Mouse (Mus musculus) ovary, adult 2 months (tissue): Measurements from ENCODE around the gene Olfr284. TPM values are rescaled to one million over a fixed set of nuclear protein-coding genes. Genes with fewer than 3 reads are reported as not detected.

ENCODE experiments used
- polyA plus RNA-seq: library from polyadenylated mRNA; depleted of rRNA; stranded (reverse); fragments of >200 nt; gene quantifications from 2 replicates; pipeline ENCODE4 v1.2.3, GENCODE M21; 2012; rRNA removed

Olfr284 gene
- not detected in 2 replicates for polyA plus RNA-seq

DNA sequence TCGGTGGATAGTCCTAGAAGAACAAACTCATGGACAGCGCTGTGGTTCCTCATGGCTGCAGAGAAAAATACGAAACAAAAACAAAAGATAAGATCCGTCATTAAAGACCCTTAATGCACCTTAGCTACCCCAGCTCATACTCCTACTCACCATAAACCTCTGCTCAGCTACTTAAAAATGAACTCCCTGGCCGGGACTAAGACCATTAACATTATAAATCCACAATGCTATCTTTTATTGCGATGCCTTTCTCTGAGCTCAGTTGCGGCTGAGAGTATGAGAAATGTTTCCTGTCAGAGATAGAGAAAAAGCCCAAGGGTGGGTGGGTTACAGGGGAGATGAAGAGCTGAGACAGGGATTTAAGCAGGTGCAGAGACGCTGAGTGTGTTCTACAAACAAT, at the start of gene Olfr284:
Gene Olfr284, minus strand, starts transcription at position 101 of the 400 bp plus-strand sequence.

DNA sequence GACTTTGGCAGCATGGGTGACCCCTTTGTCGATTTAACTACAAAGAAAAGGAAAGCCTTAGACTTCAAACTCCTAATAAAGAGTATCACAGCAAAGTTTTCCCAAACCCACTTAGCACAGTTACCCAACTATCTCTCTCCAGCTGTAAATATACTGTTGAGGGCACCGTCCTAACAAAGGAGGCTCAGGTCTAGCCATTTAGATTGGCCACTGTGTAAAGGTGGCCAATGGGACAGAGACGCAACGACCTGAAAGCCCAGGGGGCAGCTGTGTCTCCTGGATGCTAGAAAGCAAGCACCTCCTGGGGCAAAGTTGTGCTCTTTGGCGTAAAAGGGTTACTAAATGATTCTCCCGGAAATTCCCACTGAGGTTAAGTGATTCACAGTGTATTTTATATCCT, 40.1 kb upstream of the Olfr284 start, which contains the start of gene Olfr283:
Gene Olfr283, minus strand, starts transcription at position 101 of the 400 bp plus-strand sequence.

DNA sequence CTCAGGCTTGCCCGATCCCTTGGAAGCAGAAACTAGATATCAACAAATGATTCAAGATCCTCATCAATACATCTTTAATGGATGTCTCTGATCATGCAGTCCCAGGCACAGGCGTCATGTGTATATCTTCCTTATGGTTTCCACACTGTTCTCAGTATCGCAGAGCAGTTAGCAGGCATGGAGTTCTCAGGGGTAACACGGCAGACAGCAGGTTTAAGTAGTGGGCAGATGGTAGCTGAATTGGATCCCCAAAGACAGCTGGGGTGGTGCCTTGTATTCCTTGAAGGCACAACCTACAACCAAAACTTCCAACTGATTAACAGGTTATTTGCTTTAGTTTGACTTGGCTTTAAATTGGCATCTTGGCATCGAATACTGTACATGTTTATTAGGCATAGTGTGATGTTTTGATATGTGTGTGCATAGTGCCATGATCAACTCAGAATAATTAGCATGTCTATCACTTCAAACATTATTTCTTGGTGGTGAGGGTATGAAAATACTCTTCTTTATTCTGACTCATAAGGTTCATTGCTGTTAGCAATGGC, 23.5 kb downstream of the Olfr284 start, which contains the start of gene Olfr285:
Gene Olfr285, minus strand, starts transcription at position 177 of the 548 bp plus-strand sequence.

DNA sequence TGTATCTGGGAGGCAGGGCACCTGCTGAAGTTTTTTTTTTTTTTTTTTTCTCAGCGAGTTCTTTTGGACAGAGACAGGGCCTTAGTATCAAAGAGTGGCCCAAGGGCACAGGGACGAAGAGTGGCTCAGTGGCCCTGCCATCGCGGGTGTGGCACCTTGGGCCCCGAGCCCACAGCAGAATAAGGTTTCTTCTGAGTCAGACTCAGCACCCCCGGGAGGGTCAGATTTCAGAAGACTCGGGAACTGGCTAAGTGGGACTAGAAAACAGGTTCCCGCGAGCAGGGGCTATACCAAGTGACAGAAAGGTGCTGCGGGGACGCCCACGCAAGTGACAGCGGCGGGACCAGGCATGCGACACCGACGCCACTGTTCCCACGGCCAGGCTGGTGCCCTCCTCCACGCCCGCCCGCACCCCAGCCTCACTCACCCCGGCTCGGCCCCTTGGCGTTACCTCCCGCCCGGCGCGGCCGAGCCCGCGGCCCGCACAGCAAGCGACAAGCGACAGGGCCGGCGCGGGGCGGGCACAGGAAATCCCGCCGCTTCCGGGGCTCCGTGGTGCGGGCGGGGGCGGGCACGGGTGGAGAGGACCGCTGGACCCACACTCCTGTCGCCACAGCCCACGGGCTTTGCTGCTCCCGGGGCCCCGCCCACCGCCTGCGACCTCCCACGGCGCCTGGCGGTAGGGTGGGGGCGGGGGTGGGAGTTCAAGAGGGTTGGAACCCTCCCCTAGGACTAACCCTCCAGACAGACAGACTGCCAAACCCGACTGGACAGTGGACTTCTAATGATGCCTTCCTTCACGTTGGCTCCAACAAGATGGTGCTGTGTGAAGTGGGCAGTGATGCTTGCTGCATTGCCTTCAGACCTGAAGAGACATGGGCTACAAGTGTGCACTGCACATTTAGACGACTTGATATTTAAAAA, 44.9 kb downstream of the Olfr284 start, which contains the start of gene Zfp641:
Gene Zfp641, minus strand, starts transcription at position 534 of the 924 bp plus-strand sequence.

Other genes with a start within 250 kb of the Olfr284 start
- 33.9 and 41.1 TPM in 2 replicates for gene Pfkm, start 248.4 kb downstream of the Olfr284 start, polyA plus RNA-seq
- gene Senp1, start 247.2 kb downstream of the Olfr284 start, polyA plus RNA-seq: 8.7 and 9.9 TPM in 2 replicates
- 30.3 and 44.8 TPM in 2 replicates for gene Asb8, start 175.4 kb downstream of the Olfr284 start, polyA plus RNA-seq
- 4.9 and 5.2 TPM in 2 replicates for gene Ccdc184, start 173.8 kb downstream of the Olfr284 start, polyA plus RNA-seq
- 0.66 and 1.4 TPM in 2 replicates for gene Olfr288, start 145.4 kb downstream of the Olfr284 start, polyA plus RNA-seq
- gene Gm44579, start 120.0 kb downstream of the Olfr284 start, polyA plus RNA-seq: not detected in 2 replicates
- gene Olfr287, start 119.9 kb downstream of the Olfr284 start, polyA plus RNA-seq: 0.24 and 0.88 TPM in 2 replicates
- not detected in 2 replicates for gene Olfr286, start 106.5 kb downstream of the Olfr284 start, polyA plus RNA-seq
- gene H1fnt, start 83.7 kb downstream of the Olfr284 start, polyA plus RNA-seq: not detected in 2 replicates
- 2.1 and 2.3 TPM in 2 replicates for gene Zfp641, start 44.8 kb downstream of the Olfr284 start, polyA plus RNA-seq
- not detected in 2 replicates for gene Olfr285, start 23.6 kb downstream of the Olfr284 start, polyA plus RNA-seq
- gene Olfr283, start 40.0 kb upstream of the Olfr284 start, polyA plus RNA-seq: not detected in 2 replicates
- not detected in 2 replicates for gene Olfr282, start 90.2 kb upstream of the Olfr284 start, polyA plus RNA-seq
- gene Olfr281, start 111.6 kb upstream of the Olfr284 start, polyA plus RNA-seq: not detected in 2 replicates
- not detected in 2 replicates for gene OR5BS1P, start 128.9 kb upstream of the Olfr284 start, polyA plus RNA-seq
- gene Lalba, start 141.7 kb upstream of the Olfr284 start, polyA plus RNA-seq: not detected in 2 replicates
- gene Olfr279, start 151.4 kb upstream of the Olfr284 start, polyA plus RNA-seq: not detected in 2 replicates
- gene Kansl2, start 193.3 kb upstream of the Olfr284 start, polyA plus RNA-seq: 40.8 and 48.7 TPM in 2 replicates
- 14.3 and 16.6 TPM in 2 replicates for gene Ccnt1, start 229.9 kb upstream of the Olfr284 start, polyA plus RNA-seq
- gene 4930415O20Rik, start 230.0 kb upstream of the Olfr284 start, polyA plus RNA-seq: 0.99 TPM in 1 of 2 replicates, not detected in the other